26 mouse cellular contexts compared by ENCODE assay signal in genomic region chr11:119077755-119078154, GRCm38 (mm10). TPM values are rescaled to one million over a fixed set of nuclear protein-coding genes. Genes with fewer than 3 reads are reported as not detected.
DNase-seq lines count a peak whose midpoint lies in the region; ATAC-seq and TF ChIP-seq lines count a peak whose summit lies in the region.
"Had no signal": no experiment of that assay in that cellular context is flagged by ENCODE, and none has a peak within 500 bp of the region (broad histone marks: within the 10 kb centered on the region; RNA-seq: fewer than 3 reads in every experiment).

No protein-coding gene starts in this region.

- H3K27ac ChIP-seq in kidney, embryonic 16.5 days (ENCODE audit: low read length), result no peak overlapping the region
- no peak overlapping the region for H3K27ac ChIP-seq in midbrain, embryonic 11.5 days (ENCODE audit: low read depth, low read length)
- no peak overlapping the region for H3K27ac ChIP-seq in midbrain, postnatal 0 days (ENCODE audit: low read depth, low read length)
- H3K27ac ChIP-seq in midbrain, embryonic 14.5 days (replicated peaks; ENCODE audit: low read depth, low read length), result peak overlapping the region; percentile 76; the same call in 1 of the 2 replicates
- H3K27ac ChIP-seq: intestine, embryonic 15.5 days; liver, embryonic 13.5 days had no signal

- peaks cover 20% of the 10 kb centered on the region for H3K36me3 ChIP-seq in kidney, embryonic 16.5 days (ENCODE audit: insufficient read depth, low read length)
- H3K36me3 ChIP-seq in midbrain, embryonic 11.5 days (ENCODE audit: control insufficient read depth, insufficient read depth, low read length), result 0 out of 2 replicates have a peak, but pooled peaks cover 2% of the 10 kb centered on the region
- H3K36me3 ChIP-seq in midbrain, postnatal 0 days (ENCODE audit: insufficient read depth, low read length), result peaks cover 23% of the 10 kb centered on the region
- H3K36me3 ChIP-seq in midbrain, embryonic 14.5 days (ENCODE audit: control insufficient read depth, insufficient read depth, low read length), result peaks cover 28% of the 10 kb centered on the region

- no peak overlapping the region for H3K9ac ChIP-seq in kidney, embryonic 16.5 days (replicated peaks; ENCODE audit: low read length)
- H3K9ac ChIP-seq in midbrain, embryonic 11.5 days (ENCODE audit: low read length), result no peak overlapping the region
- H3K9ac ChIP-seq in midbrain, postnatal 0 days (replicated peaks; ENCODE audit: low read length, poor library complexity, severe bottlenecking), result no peak overlapping the region
- H3K9ac ChIP-seq in midbrain, embryonic 14.5 days (replicated peaks; ENCODE audit: low read length), result no peak overlapping the region
- H3K9ac ChIP-seq: intestine, embryonic 15.5 days; liver, embryonic 13.5 days; stomach, embryonic 15.5 days had no signal

- DNase-seq in CD4-positive, CD25-positive, alpha-beta regulatory T cell, adult 2 months (ENCODE audit: low read depth, low spot score), result peak; percentile 20
- DNase-seq in kidney, postnatal 10 days, result peak; percentile 6
- peak; percentile 87 for DNase-seq in midbrain, embryonic 11.5 days (ENCODE audit: low spot score, missing footprints)
- DNase-seq in midbrain, postnatal 0 days (ENCODE audit: low spot score), result no peak
- DNase-seq in midbrain, embryonic 14.5 days, result no peak
- no peak for DNase-seq in cerebellum, postnatal 25 days
- DNase-seq: cerebellum, adult 18-20 months; cerebellum, postnatal 14 days; embryo, embryonic 11 days; gastrocnemius, adult 2 months; heart, postnatal 36 days; kidney, adult 8-10 months; kidney, postnatal 36 days; layer of hippocampus, adult 9-11 months; liver, embryonic 13.5 days; thymus, postnatal 36 days had no signal

- H3K4me2 ChIP-seq in kidney, embryonic 16.5 days (replicated peaks; ENCODE audit: low read depth, low read length), result no peak overlapping the region
- H3K4me2 ChIP-seq in midbrain, embryonic 11.5 days, result no peak overlapping the region
- H3K4me2 ChIP-seq in midbrain, postnatal 0 days (ENCODE audit: low read depth, low read length, poor library complexity, severe bottlenecking), result no peak overlapping the region
- no peak overlapping the region for H3K4me2 ChIP-seq in midbrain, embryonic 14.5 days (ENCODE audit: low read length)
- H3K4me2 ChIP-seq: stomach, embryonic 15.5 days had no signal

- WGBS in kidney, embryonic 16.5 days, result 84% methylated on average over 4 of the region's 4 CpGs
- 74% methylated on average over 4 of the region's 4 CpGs for WGBS in midbrain, embryonic 11.5 days
- 76% methylated on average over 4 of the region's 4 CpGs for WGBS in midbrain, postnatal 0 days
- WGBS in midbrain, embryonic 14.5 days, result 74% methylated on average over 4 of the region's 4 CpGs

- TF ChIP-seq CTCF in midbrain, postnatal 0 days (IDR thresholded peaks at IDR 0.05), result no peak

- H3K4me3 ChIP-seq in kidney, embryonic 16.5 days (ENCODE audit: low read length), result no peak overlapping the region
- H3K4me3 ChIP-seq in midbrain, embryonic 11.5 days (ENCODE audit: low read depth, low read length), result no peak overlapping the region
- no peak overlapping the region for H3K4me3 ChIP-seq in midbrain, postnatal 0 days (ENCODE audit: low read depth, low read length)
- H3K4me3 ChIP-seq in midbrain, embryonic 14.5 days (replicated peaks; ENCODE audit: low read depth, low read length), result no peak overlapping the region
- H3K4me3 ChIP-seq: embryonic facial prominence, embryonic 13.5 days; erythroblast, embryonic 14.5 days; hindbrain, embryonic 13.5 days; intestine, embryonic 15.5 days; liver, embryonic 13.5 days; megakaryocyte, embryonic 14.5 days; stomach, embryonic 15.5 days had no signal

- ATAC-seq in CD4-positive, CD25-positive, alpha-beta regulatory T cell, adult 4 months, result no peak
- no peak for ATAC-seq in kidney, embryonic 16.5 days (ENCODE audit: low FRiP score, low TSS enrichment)
- no peak for ATAC-seq in midbrain, embryonic 11.5 days (ENCODE audit: low FRiP score)
- no peak for ATAC-seq in midbrain, postnatal 0 days (ENCODE audit: low FRiP score)
- ATAC-seq in midbrain, embryonic 14.5 days (ENCODE audit: low FRiP score, low TSS enrichment), result no peak
- ATAC-seq: intestine, embryonic 15.5 days; Patski had no signal

- H3K4me1 ChIP-seq in kidney, embryonic 16.5 days (ENCODE audit: insufficient read depth, low read length), result peaks cover 43% of the 10 kb centered on the region
- H3K4me1 ChIP-seq in midbrain, embryonic 11.5 days (ENCODE audit: control insufficient read depth, insufficient read depth, low read length), result peaks cover 37% of the 10 kb centered on the region
- peaks cover 31% of the 10 kb centered on the region for H3K4me1 ChIP-seq in midbrain, postnatal 0 days (ENCODE audit: insufficient read depth, low read length)
- H3K4me1 ChIP-seq in midbrain, embryonic 14.5 days (ENCODE audit: control insufficient read depth, insufficient read depth, low read length), result peaks cover 51% of the 10 kb centered on the region

- H3K27me3 ChIP-seq in kidney, embryonic 16.5 days (ENCODE audit: insufficient read depth, low read length), result peaks cover 25% of the 10 kb centered on the region
- H3K27me3 ChIP-seq in midbrain, embryonic 11.5 days (ENCODE audit: control insufficient read depth, insufficient read depth, low read length), result peaks cover 35% of the 10 kb centered on the region
- H3K27me3 ChIP-seq in midbrain, postnatal 0 days (ENCODE audit: insufficient read depth, low read length), result no peaks in the 10 kb centered on the region
- H3K27me3 ChIP-seq in midbrain, embryonic 14.5 days (ENCODE audit: control insufficient read depth, insufficient read depth, low read length), result peaks cover 22% of the 10 kb centered on the region
- H3K27me3 ChIP-seq: intestine, embryonic 15.5 days; Patski had no signal

- no peaks in the 10 kb centered on the region for H3K9me3 ChIP-seq in kidney, embryonic 16.5 days (ENCODE audit: low read length)
- no peaks in the 10 kb centered on the region for H3K9me3 ChIP-seq in midbrain, embryonic 11.5 days (ENCODE audit: control insufficient read depth, low read length)
- no peaks in the 10 kb centered on the region for H3K9me3 ChIP-seq in midbrain, postnatal 0 days (ENCODE audit: low read length)
- H3K9me3 ChIP-seq in midbrain, embryonic 14.5 days (ENCODE audit: control insufficient read depth, low read length), result no peaks in the 10 kb centered on the region
- H3K9me3 ChIP-seq: embryonic facial prominence, embryonic 13.5 days; heart, embryonic 15.5 days; hindbrain, embryonic 13.5 days; intestine, embryonic 15.5 days; liver, embryonic 13.5 days; megakaryocyte, embryonic 14.5 days; stomach, embryonic 15.5 days had no signal

RNA-seq across cellular contexts. Expression of gene Cbx4, which starts 8.3 kb away (rescaled TPM):
- polyA plus RNA-seq in CD4-positive, CD25-positive, alpha-beta regulatory T cell, adult 4 months (2017; shearing (Covaris generic)), result 1 to 10 TPM; 1.7 to 3.7 TPM
- polyA plus RNA-seq in kidney, embryonic 16.5 days (2015; fragmentation: Nextera tagmentation; extraction: Ambion mirVana), result 9.9 and 10.9 TPM in 2 replicates
- polyA plus RNA-seq in midbrain, embryonic 11.5 days (2014; fragmentation: Nextera tagmentation; extraction: Ambion mirVana), result 6.3 and 7.0 TPM in 2 replicates
- 48.6 and 53.4 TPM in 2 replicates for total RNA-seq in midbrain, postnatal 0 days (2014; rRNA removed)
- polyA plus RNA-seq in midbrain, postnatal 0 days (2015; fragmentation: Nextera tagmentation; extraction: Ambion mirVana), result 30.5 TPM in 2 replicates
- 19.0 and 19.3 TPM in 2 replicates for polyA plus RNA-seq in midbrain, embryonic 14.5 days (2014; fragmentation: Nextera tagmentation; extraction: Ambion mirVana)

RNA-seq across cellular contexts. Expression of gene Cbx8, which starts 37.0 kb away (rescaled TPM):
- 1 to 10 TPM; 4.0 to 6.7 TPM for polyA plus RNA-seq in CD4-positive, CD25-positive, alpha-beta regulatory T cell, adult 4 months (2017; shearing (Covaris generic))
- polyA plus RNA-seq in kidney, embryonic 16.5 days (2015; fragmentation: Nextera tagmentation; extraction: Ambion mirVana), result 8.2 and 8.5 TPM in 2 replicates
- 11.3 and 11.9 TPM in 2 replicates for polyA plus RNA-seq in midbrain, embryonic 11.5 days (2014; fragmentation: Nextera tagmentation; extraction: Ambion mirVana)
- 14.9 and 15.5 TPM in 2 replicates for total RNA-seq in midbrain, postnatal 0 days (2014; rRNA removed)
- 6.8 and 7.6 TPM in 2 replicates for polyA plus RNA-seq in midbrain, postnatal 0 days (2015; fragmentation: Nextera tagmentation; extraction: Ambion mirVana)
- 11.5 and 12.4 TPM in 2 replicates for polyA plus RNA-seq in midbrain, embryonic 14.5 days (2014; fragmentation: Nextera tagmentation; extraction: Ambion mirVana)

RNA-seq across cellular contexts. Expression of gene Cbx2, which starts 55.0 kb away (rescaled TPM):
- polyA plus RNA-seq in CD4-positive, CD25-positive, alpha-beta regulatory T cell, adult 4 months (2017; shearing (Covaris generic)), result 1 to 10 TPM; 1.4 to 1.5 TPM
- polyA plus RNA-seq in kidney, embryonic 16.5 days (2015; fragmentation: Nextera tagmentation; extraction: Ambion mirVana), result 35.5 and 37.3 TPM in 2 replicates
- polyA plus RNA-seq in midbrain, embryonic 11.5 days (2014; fragmentation: Nextera tagmentation; extraction: Ambion mirVana), result 66.7 and 70.5 TPM in 2 replicates
- 9.6 and 10.6 TPM in 2 replicates for total RNA-seq in midbrain, postnatal 0 days (2014; rRNA removed)
- polyA plus RNA-seq in midbrain, postnatal 0 days (2015; fragmentation: Nextera tagmentation; extraction: Ambion mirVana), result 5.6 and 6.7 TPM in 2 replicates
- 15.6 and 20.7 TPM in 2 replicates for polyA plus RNA-seq in midbrain, embryonic 14.5 days (2014; fragmentation: Nextera tagmentation; extraction: Ambion mirVana)

Comparison
In these comparisons a context has a peak if more than half of its experiments do, and no peak if none do; other contexts are left out.
1. DNase-seq: peak in CD4-positive, CD25-positive, alpha-beta regulatory T cell, adult 2 months (single experiment), kidney, postnatal 10 days (single experiment) and midbrain, embryonic 11.5 days (single experiment); none in midbrain, postnatal 0 days (single experiment), midbrain, embryonic 14.5 days (single experiment) and cerebellum, postnatal 25 days (0 of 2).